Mouse (Mus musculus) spleen, adult 12 weeks (tissue): Measurements from ENCODE around the gene Ccdc181.

Experiments
- DNase-seq: peaks from one replicate; pipeline ENCODE4 v3.0.0; 2022; ENCODE audit warnings: low spot score

The Ccdc181 gene

DNA sequence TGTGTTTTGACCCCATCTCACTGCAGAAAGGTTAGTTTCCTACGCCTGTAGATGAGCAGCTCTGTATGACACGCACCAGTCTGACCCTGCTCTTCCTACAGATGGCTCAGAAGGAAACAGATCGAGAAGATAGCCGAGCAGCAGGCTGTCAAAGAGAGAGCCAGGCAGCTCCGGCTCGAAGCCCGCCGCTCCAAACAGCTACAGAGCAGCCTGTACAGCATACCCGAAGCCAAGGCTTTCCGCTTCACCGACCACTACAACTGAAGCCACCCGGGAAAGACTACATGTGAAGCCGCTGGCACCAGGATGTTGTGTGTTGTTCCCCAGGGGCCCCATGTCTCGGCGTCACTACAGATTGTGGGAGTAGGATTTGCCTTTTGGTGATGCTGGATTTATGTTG, 12.0 kb downstream of the Ccdc181 start:
- no peak for DNase-seq

- DNase-seq, result no peak
These were observed 16.7 kb downstream of the Ccdc181 start for GRCm38 (mm10) chr1:164292040-164292439.

GRCm38 (mm10) chr1:164294071-164294470, 18.7 kb downstream of the Ccdc181 start:
- DNase-seq, result no peak

DNA sequence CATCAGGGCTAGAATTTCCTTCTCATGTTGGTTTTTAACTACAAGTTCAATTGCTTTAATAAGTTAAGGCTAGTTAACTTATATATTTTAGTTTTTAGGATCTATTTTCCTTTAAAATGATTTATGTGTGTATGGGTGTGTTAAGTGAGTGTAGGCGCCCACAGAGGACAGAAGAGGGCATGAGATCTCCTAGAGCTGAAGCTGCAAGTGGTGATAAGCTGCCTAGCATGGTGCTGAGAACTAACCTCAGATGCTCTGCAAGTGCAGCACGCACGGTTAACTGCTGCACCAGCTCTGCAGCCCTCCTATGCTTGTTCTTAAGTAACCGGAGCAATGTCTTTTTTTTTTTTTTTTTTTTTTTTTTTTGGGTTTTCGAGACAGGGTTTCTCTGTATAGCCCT, 21.1 kb downstream of the Ccdc181 start:
- DNase-seq, result no peak

DNA sequence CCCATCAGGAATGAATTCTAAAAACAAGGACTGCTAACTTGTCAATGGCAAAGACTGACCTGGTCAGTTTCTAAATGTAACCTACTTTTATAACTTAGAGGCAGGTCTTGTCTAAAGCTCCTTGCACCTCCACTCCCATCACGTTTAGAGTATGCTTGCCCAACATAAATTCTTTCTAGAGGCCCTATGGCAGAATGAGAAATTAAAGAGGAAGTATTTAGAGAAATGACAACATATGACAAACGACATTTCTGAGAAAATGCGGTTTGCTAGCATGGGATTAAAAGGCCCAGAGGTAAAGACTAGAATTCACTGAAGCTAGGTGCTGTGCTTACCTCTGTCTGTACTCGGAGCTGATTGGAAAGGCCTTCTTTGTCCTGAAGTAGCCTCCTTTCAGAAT, 26.6 kb downstream of the Ccdc181 start:
- no peak for DNase-seq

DNA sequence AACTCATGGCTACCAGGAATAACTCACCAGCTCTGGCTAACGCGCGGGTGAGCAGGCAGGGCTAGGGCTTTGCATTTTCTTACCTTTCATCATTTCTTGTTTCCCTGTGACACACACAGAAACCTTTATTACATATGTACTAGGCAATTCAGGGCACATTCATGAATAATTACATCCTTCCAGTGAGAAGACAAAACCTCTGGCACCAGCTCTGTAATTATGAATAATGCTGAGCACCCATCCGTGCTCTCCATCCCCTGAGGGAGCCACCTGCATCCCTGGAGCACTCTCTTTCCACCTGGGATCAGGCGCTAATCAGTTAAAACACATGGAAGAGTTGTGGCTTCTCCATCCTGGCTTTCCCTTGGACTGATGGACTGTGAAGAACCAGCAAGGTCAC, 28.4 kb downstream of the Ccdc181 start, which contains the start of gene Nme7:
Nme7 (plus strand) TSS at position 301 of the 400 bp plus-strand sequence.
- DNase-seq, result no peak

GRCm38 (mm10) chr1:164307124-164307751, 31.9 kb downstream of the Ccdc181 start, which contains the start of gene Blzf1:
TSS of gene Blzf1 (minus strand) at chr1:164307489.
- peak; percentile 96 for DNase-seq

DNA sequence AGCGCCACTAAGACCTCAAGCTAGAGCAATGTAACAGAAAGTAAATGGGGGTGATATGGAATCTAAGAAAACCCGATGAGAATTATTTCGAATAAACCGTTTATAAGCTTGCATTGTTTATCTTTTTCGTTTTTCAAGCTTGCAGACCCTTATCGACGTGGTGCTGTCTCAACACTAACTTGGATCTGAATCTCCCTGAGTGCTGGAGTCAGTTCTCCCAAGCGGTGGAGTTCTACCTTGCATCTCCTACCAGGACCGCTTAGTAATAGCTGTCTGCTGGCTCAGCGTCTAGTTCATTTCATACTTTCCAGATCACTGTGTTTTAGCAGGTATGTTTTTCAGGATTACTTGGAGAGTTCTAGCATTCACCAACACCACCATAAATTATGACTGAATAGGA, 32.5 kb downstream of the Ccdc181 start:
- no peak for DNase-seq

GRCm38 (mm10) chr1:164314085-164314484, 38.7 kb downstream of the Ccdc181 start:
- no peak for DNase-seq

- peak; percentile 24 for DNase-seq
These were observed 39.9 kb downstream of the Ccdc181 start for GRCm38 (mm10) chr1:164315266-164315665.

DNA sequence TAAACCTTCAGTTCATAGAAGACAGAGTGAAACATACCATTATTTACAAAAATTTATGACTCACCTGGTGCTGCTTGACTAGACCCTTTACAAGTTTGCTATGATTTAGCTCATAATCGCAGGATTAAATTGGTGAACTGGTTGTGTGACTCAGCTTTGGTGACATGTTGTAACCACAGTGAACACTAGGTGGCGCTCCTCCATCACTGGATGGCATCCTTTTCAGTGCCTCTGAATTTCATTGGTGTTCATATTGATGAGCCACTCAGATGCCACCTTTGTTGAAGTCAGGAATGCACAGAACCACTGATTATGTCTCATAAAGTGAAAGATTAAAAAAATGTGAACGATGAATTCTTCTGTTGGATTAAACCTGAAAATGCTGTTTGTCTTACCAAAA, 41.3 kb downstream of the Ccdc181 start:
- DNase-seq, result peak; percentile 57

GRCm38 (mm10) chr1:164317261-164317660, 41.9 kb downstream of the Ccdc181 start:
- no peak for DNase-seq

- DNase-seq, result no peak
These were observed 43.1 kb downstream of the Ccdc181 start for GRCm38 (mm10) chr1:164318474-164318873.

- DNase-seq, result no peak
These were observed 44.3 kb downstream of the Ccdc181 start for GRCm38 (mm10) chr1:164319542-164320140.

DNA sequence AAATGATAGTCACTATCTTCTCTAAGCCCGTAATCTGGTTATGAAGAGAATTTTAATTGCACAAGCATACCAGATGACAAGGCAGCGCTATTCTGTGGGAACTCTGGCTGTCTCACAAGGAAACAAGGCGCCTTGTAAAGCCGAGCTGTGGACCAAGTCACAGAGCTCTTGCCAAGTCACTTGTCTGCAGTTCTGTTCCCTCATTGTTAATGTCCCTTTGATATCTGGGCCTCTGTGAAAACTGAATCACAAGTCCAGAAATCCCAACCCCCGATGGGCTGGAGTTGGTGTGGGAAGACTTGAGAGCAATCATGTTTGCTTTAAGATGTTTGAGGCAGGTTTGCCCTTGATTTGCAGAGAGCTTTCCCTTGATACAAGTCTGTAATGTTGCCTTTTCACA, 45.3 kb downstream of the Ccdc181 start:
- no peak for DNase-seq

- DNase-seq, result no peak
These were observed 46.0 kb downstream of the Ccdc181 start for GRCm38 (mm10) chr1:164321408-164321807.

DNA sequence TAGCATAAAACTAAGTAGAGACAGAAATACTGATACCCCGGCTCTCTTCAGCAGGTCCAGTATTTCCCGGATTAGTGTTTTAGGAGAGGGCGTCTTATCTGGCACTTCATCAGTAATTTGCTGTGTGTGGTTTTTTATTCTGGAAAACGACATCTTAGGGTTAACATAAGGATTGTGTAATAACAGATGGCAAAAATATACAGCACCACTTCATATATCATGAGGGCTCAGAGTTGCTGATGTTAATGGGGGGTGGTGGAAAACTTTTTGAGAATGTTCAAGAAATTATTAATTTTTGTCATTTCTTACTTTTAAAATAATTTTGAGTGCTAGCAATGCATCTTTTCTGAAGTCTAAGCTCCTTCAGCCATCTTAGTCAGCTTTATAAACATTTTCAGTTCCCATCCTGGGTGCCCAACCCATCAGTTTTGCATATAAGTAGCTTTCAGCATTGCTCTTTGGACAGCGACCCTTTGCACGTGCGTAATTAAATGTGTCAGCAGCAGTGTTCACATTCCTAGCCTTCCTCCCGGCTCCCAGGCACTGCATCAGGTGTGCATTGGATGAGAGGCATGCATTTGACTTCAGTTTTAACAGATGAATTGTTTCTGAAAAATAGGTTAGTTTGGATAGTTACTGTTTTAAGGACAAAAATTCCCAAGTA, 47.7 kb downstream of the Ccdc181 start:
- DNase-seq, result no peak

GRCm38 (mm10) chr1:164324221-164324620, 48.8 kb downstream of the Ccdc181 start:
- no peak for DNase-seq

DNA sequence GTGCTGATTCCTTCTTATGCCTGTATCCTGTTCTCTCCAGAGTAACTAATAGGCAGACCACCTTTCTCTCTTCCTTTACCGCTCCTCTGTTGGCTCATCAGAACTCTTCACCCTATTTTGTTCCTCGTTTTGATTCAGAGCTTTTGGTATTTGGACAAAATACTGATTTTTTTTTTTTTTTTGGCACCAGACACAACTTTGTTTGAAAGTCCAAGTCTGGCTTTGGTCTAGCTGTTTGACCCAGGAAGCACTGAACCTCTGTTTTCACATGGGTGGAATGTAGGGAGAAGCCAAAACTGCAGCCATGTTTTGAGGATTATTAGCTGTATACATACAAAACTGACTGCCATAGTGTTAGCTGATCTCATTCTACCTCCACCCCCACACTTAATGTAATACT, 49.5 kb downstream of the Ccdc181 start:
- DNase-seq, result no peak

DNA sequence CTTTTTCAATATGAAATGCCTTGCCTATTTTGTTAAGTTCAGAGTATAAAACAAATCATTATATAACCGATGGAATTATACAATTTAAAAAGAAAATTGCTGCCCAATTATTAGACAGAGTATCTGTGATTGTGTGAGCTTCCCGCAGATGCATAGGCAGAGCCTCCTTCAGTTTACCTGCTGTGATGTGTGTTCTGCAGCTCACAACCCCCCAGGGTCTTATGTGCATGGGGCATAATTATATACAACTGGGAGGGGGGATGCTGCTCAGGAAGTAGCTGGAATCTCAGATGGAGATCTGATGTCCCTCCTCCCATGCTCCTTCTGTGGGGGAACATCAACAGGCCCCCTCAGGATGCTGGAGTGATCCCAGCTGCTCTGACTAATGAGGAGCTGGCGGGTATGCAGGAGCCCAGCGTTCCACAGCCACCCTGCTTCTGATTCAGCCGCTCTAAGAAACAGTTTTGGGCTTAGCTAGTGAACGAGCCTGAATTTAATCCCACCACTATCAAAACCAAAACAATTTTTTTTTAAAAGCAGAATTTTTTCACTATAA, 51.3 kb downstream of the Ccdc181 start:
- DNase-seq, result no peak

DNA sequence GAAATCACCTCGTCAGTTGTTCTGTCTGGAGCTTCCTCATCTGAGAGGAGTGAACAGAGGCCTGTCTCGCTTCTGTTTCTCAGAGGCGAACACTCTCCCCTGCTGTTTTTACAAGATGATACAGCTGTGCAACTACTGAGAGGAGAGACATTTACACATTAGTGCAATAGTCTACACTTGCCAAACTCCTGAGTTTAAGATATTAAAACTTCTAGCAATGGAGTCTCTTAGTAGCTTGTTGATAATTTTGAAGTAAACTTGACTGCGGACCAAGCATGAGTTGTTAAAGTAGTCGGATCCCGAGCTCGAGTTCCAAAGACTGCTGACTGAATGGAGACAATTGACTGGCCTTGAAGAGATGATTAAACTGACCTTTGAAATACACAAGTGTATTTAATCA, 52.4 kb downstream of the Ccdc181 start:
- DNase-seq, result no peak

GRCm38 (mm10) chr1:164332559-164332958, 57.2 kb downstream of the Ccdc181 start:
- no peak for DNase-seq

GRCm38 (mm10) chr1:164335435-164335834, 60.0 kb downstream of the Ccdc181 start:
- no peak for DNase-seq
